ENCODE assay signal across 15 mouse cellular contexts in the genomic region with DNA sequence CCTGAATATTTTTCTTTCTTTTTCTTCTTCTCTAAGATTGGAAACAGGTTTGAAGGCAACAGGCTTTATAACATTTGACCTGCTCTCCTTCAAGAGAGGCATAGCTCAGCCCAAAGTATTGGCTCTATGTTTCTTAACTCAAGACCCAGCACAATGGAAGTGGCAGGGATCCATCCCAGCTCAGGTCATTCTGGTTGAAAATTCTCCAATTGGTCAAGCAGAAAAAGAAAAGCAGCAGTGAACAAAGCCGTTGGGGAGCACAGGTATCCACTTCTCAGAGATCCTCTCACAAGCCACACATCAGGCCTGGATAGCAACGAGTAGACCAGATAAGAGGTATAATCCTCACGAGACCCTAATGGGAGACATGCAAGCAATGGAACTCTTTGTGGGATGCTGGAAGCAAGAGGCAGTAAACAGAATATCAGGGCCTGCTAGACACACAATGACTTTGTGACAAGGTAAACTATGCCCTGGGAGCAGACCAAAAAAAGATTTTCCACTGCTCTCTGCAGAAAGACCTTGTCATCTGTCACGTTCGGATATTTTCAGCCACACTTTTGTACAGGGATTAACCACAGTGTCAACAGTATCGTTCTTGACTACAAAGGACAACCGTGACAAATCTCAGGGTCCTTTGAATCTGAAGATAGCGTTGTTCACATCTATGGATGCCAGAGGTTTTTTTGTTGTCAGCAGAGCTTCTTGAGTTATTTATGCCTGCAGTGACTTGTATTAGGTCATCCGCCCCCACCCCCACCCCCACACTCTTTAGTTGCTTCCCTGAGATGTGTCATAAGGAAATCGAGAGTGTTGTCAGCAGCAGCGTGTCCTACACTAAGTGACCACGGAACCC. TPM values are rescaled to one million over a fixed set of nuclear protein-coding genes. Genes with fewer than 3 reads are reported as not detected.
DNase-seq lines count a peak whose midpoint lies in the region; ATAC-seq and TF ChIP-seq lines count a peak whose summit lies in the region.
"Had no signal": no experiment of that assay in that cellular context is flagged by ENCODE, and none has a peak within 500 bp of the region (broad histone marks: within the 10 kb centered on the region; RNA-seq: fewer than 3 reads in every experiment).

No protein-coding gene starts in this region.

- H3K4me1 ChIP-seq in kidney, embryonic 16.5 days (ENCODE audit: insufficient read depth, low read length): peaks cover 5% of the 10 kb centered on the region; the same call in 1 of the 2 replicates
- H3K4me1 ChIP-seq in heart, embryonic 14.5 days (ENCODE audit: control insufficient read depth in 2 of 2, insufficient read depth in 2 of 2, low read length in 2 of 2): peaks cover 19 to 47% of the 10 kb centered on the region in 2 experiments

- H3K9ac ChIP-seq in kidney, embryonic 16.5 days (replicated peaks; ENCODE audit: low read length): no peak overlapping the region
- H3K9ac ChIP-seq in heart, embryonic 14.5 days (ENCODE audit: low read length): 0 out of 2 replicates have a peak overlapping the region, but pooled peaks have one; percentile 26
- H3K9ac ChIP-seq: limb, embryonic 13.5 days; neural tube, embryonic 12.5 days had no signal

- TF ChIP-seq POLR2A in brain, embryonic 14.5 days (IDR thresholded peaks at IDR 0.05; ENCODE audit: borderline replicate concordance, extremely low read depth, insufficient read depth, insufficient read length, poor library complexity, severe bottlenecking): no peak

- WGBS in kidney, embryonic 16.5 days: 71% methylated on average over 12 of the region's 12 CpGs
- WGBS in heart, embryonic 14.5 days: 18% methylated on average over 12 of the region's 12 CpGs

- no peaks in the 10 kb centered on the region for H3K27me3 ChIP-seq in kidney, embryonic 16.5 days (ENCODE audit: insufficient read depth, low read length)
- no peaks in the 10 kb centered on the region for H3K27me3 ChIP-seq in heart, embryonic 14.5 days (ENCODE audit: control insufficient read depth, insufficient read depth, low read length)
- H3K27me3 ChIP-seq: limb, embryonic 13.5 days; neural tube, embryonic 12.5 days had no signal

- H3K4me2 ChIP-seq in kidney, embryonic 16.5 days (replicated peaks; ENCODE audit: low read depth, low read length): no peak overlapping the region
- H3K4me2 ChIP-seq in heart, embryonic 14.5 days (ENCODE audit: low read length): peak overlapping the region; percentile 14
- H3K4me2 ChIP-seq: limb, embryonic 13.5 days; neural tube, embryonic 12.5 days had no signal

- no peak for ATAC-seq in kidney, embryonic 16.5 days (ENCODE audit: low FRiP score, low TSS enrichment)
- peak; percentile 86 for ATAC-seq in heart, embryonic 14.5 days (ENCODE audit: insufficient number of reproducible peaks, insufficient read depth, low FRiP score, low read depth)
- ATAC-seq in monocyte, adult 5-6 weeks (replicated peaks; ENCODE audit: insufficient number of reproducible peaks, low FRiP score, low TSS enrichment, poor library complexity, severe bottlenecking): peak; percentile 40; the same call in 1 of the 2 replicates

- H3K27ac ChIP-seq in kidney, embryonic 16.5 days (ENCODE audit: low read length): no peak overlapping the region
- H3K27ac ChIP-seq in heart, embryonic 14.5 days (replicated peaks in 1 of 2; ENCODE audit: control insufficient read depth in 1 of 2, insufficient read depth in 1 of 2, low read depth in 2 of 2, low read length in 2 of 2): peak overlapping the region; percentile 94 to 97
- H3K27ac ChIP-seq: limb, embryonic 13.5 days; neural tube, embryonic 12.5 days had no signal

- H3K36me3 ChIP-seq in kidney, embryonic 16.5 days (ENCODE audit: insufficient read depth, low read length): no peaks in the 10 kb centered on the region
- no peaks in the 10 kb centered on the region for H3K36me3 ChIP-seq in heart, embryonic 14.5 days (ENCODE audit: control insufficient read depth, insufficient read depth, low read length)
- H3K36me3 ChIP-seq: limb, embryonic 13.5 days; neural tube, embryonic 12.5 days had no signal

- DNase-seq in kidney, postnatal 36 days: peak; percentile 13 to 27
- peak; percentile 32 for DNase-seq in brain, embryonic 14.5 days (ENCODE audit: low read depth)
- no peak for DNase-seq in liver
- no peak for DNase-seq in urinary bladder, adult 18-20 months (ENCODE audit: low spot score in 2 of 2)
- DNase-seq: cerebellum, adult 2 months; layer of hippocampus, postnatal 36 days; lung, adult 18-20 months had no signal

- no peaks in the 10 kb centered on the region for H3K9me3 ChIP-seq in kidney, embryonic 16.5 days (ENCODE audit: low read length)
- H3K9me3 ChIP-seq in heart, embryonic 14.5 days (ENCODE audit: control insufficient read depth, low read length): no peaks in the 10 kb centered on the region
- H3K9me3 ChIP-seq: limb, embryonic 13.5 days; neural tube, embryonic 12.5 days had no signal

- no peak overlapping the region for H3K4me3 ChIP-seq in kidney, embryonic 16.5 days (ENCODE audit: low read length)
- H3K4me3 ChIP-seq in heart, embryonic 14.5 days (ENCODE audit: control insufficient read depth in 1 of 2, insufficient read depth in 1 of 2, low read depth in 1 of 2, low read length in 2 of 2): no peak overlapping the region
- H3K4me3 ChIP-seq: limb, embryonic 13.5 days; neural tube, embryonic 12.5 days had no signal

- TF ChIP-seq CTCF in brain, embryonic 14.5 days (IDR thresholded peaks at IDR 0.05; ENCODE audit: borderline replicate concordance, extremely low read depth, insufficient read depth, insufficient read length): no peak

RNA-seq across cellular contexts. Expression of a gene that starts 54.7 kb away (rescaled TPM):
- not detected in 2 replicates for polyA plus RNA-seq in kidney, embryonic 16.5 days (2015; fragmentation: Nextera tagmentation; extraction: Ambion mirVana)
- 5.3 and 5.7 TPM in 2 replicates for polyA plus RNA-seq in brain, embryonic 14.5 days (2012; rRNA removed)
- polyA plus RNA-seq in heart, embryonic 14.5 days (2014; fragmentation: Nextera tagmentation; extraction: Ambion mirVana): 1.0 and 1.8 TPM in 2 replicates
- total RNA-seq in monocyte, adult 5-6 weeks (2017): not detected in 3 replicates
- total RNA-seq: heart, postnatal 36 days had no signal
- polyA plus RNA-seq: forebrain, embryonic 11.5 days; testis, adult 2 months had no signal

Comparison
In these comparisons a context has a peak if more than half of its experiments do, and no peak if none do; other contexts are left out.
1. DNase-seq: peak in kidney, postnatal 36 days (2 of 2) and brain, embryonic 14.5 days (single experiment); none in liver (single experiment) and urinary bladder, adult 18-20 months (0 of 2).